In genomic region chr16:20706407-20707055, GRCm38 (mm10) we compare ENCODE assay signal across 11 mouse cellular contexts. TPM values are rescaled to one million over a fixed set of nuclear protein-coding genes. Genes with fewer than 3 reads are reported as not detected.
DNase-seq lines count a peak whose midpoint lies in the region; ATAC-seq and TF ChIP-seq lines count a peak whose summit lies in the region.
"Had no signal": no experiment of that assay in that cellular context is flagged by ENCODE, and none has a peak within 500 bp of the region (broad histone marks: within the 10 kb centered on the region; RNA-seq: fewer than 3 reads in every experiment).

No protein-coding gene starts in this region.

- no peak overlapping the region for H3K4me3 ChIP-seq in lung, embryonic 14.5 days (ENCODE audit: low read depth, low read length)
- no peak overlapping the region for H3K4me3 ChIP-seq in testis, adult 2 months (ENCODE audit: control insufficient read depth, low read depth, low read length)

- intact Hi-C loops in heart, postnatal 36 days (cut with DNase I), result loop anchor here (10.0 kb wide), 1 partner anchor 1548 kb away; no protein-coding TSS in a partner anchor

- H3K9ac ChIP-seq in lung, embryonic 14.5 days, result no peak overlapping the region

- peaks cover 25% of the 10 kb centered on the region for H3K36me3 ChIP-seq in lung, embryonic 14.5 days (ENCODE audit: insufficient read depth)
- H3K36me3 ChIP-seq in testis, adult 2 months (ENCODE audit: control insufficient read depth, insufficient read depth, low read length), result no peaks in the 10 kb centered on the region

- no peak for TF ChIP-seq POLR2A in testis, adult 2 months (IDR thresholded peaks at IDR 0.05; ENCODE audit: control insufficient read depth, low read depth, low read length)

- TF ChIP-seq CTCF in lung, embryonic 14.5 days (IDR thresholded peaks at IDR 0.05; ENCODE audit: low read depth), result no peak
- TF ChIP-seq CTCF in testis, adult 2 months (IDR thresholded peaks at IDR 0.05; ENCODE audit: control insufficient read depth, insufficient read depth, insufficient replicate concordance, low read depth, low read length), result no peak

- H3K27ac ChIP-seq in lung, embryonic 14.5 days (ENCODE audit: low read depth), result 0 out of 2 replicates have a peak overlapping the region, but pooled peaks have one; percentile 6
- H3K27ac ChIP-seq in testis, adult 2 months (ENCODE audit: control insufficient read depth, insufficient read depth, low read depth, low read length), result peak overlapping the region; percentile 45; the same call in 1 of the 2 replicates
- H3K27ac ChIP-seq: kidney, postnatal 0 days had no signal

- H3K4me2 ChIP-seq in lung, embryonic 14.5 days, result no peak overlapping the region

- peaks cover 3% of the 10 kb centered on the region; the same call in 1 of the 2 replicates for H3K4me1 ChIP-seq in lung, embryonic 14.5 days (ENCODE audit: insufficient read depth)
- peaks cover 9% of the 10 kb centered on the region for H3K4me1 ChIP-seq in testis, adult 2 months (ENCODE audit: control insufficient read depth, insufficient read depth, low read length)

- ATAC-seq in lung, embryonic 14.5 days (ENCODE audit: insufficient read depth), result no peak
- ATAC-seq in inflammation-experienced regulatory T-cells, adult 6 months, result no peak

- peak; percentile 93 for DNase-seq in heart, adult 11 months
- no peak for DNase-seq in heart, postnatal 36 days
- no peak for DNase-seq in lung, embryonic 14.5 days
- DNase-seq in lung, postnatal 25 days (ENCODE audit: low spot score), result no peak
- DNase-seq in cerebellum, adult 9-11 months, result peak; percentile 53
- DNase-seq: gastrocnemius, postnatal 14 days; heart, postnatal 10 days had no signal

- no peaks in the 10 kb centered on the region for H3K27me3 ChIP-seq in lung, embryonic 14.5 days (ENCODE audit: insufficient read depth, low read length)
- no peaks in the 10 kb centered on the region for H3K27me3 ChIP-seq in testis, adult 2 months (ENCODE audit: control insufficient read depth, insufficient read depth, low read length)

- 84% methylated on average over 2 of the region's 2 CpGs for WGBS in lung, embryonic 14.5 days

- no peaks in the 10 kb centered on the region for H3K9me3 ChIP-seq in lung, embryonic 14.5 days (ENCODE audit: low read depth, low read length)

RNA-seq across cellular contexts. Expression of gene Polr2h, which starts 10.9 kb away (rescaled TPM):
- total RNA-seq in heart, postnatal 36 days (2021), result 10 to 100 TPM; 10.5 to 12.4 TPM
- polyA plus RNA-seq in lung, embryonic 14.5 days (2014; fragmentation: Nextera tagmentation; extraction: Ambion mirVana), result 101 and 114 TPM in 2 replicates
- polyA plus RNA-seq in testis, adult 2 months (2012; rRNA removed), result 10.1 and 11.0 TPM in 2 replicates
- polyA plus RNA-seq in inflammation-experienced regulatory T-cells, adult 6 months (2017; shearing (Covaris generic)), result 10 to 100 TPM; 63.1 to 71.1 (median 64.1) TPM

RNA-seq across cellular contexts. Expression of gene Clcn2, which starts 11.0 kb away (rescaled TPM):
- 1 to 10 TPM; 2.3 to 2.6 TPM for total RNA-seq in heart, postnatal 36 days (2021)
- polyA plus RNA-seq in lung, embryonic 14.5 days (2014; fragmentation: Nextera tagmentation; extraction: Ambion mirVana), result 7.5 and 10.1 TPM in 2 replicates
- 68.6 and 77.2 TPM in 2 replicates for polyA plus RNA-seq in testis, adult 2 months (2012; rRNA removed)
- 1 to 10 TPM in 1 of 3 experiments, under 1 TPM in 2; 0.48 to 1.2 (median 0.79) TPM for polyA plus RNA-seq in inflammation-experienced regulatory T-cells, adult 6 months (2017; shearing (Covaris generic))

RNA-seq across cellular contexts. Expression of gene Fam131a, which starts 13.5 kb away (rescaled TPM):
- total RNA-seq in heart, postnatal 36 days (2021), result 10 to 100 TPM; 27.9 to 30.2 TPM
- polyA plus RNA-seq in lung, embryonic 14.5 days (2014; fragmentation: Nextera tagmentation; extraction: Ambion mirVana), result 3.4 TPM in 2 replicates
- polyA plus RNA-seq in testis, adult 2 months (2012; rRNA removed), result 102 and 116 TPM in 2 replicates
- under 1 TPM; 0.30 to 0.78 (median 0.59) TPM for polyA plus RNA-seq in inflammation-experienced regulatory T-cells, adult 6 months (2017; shearing (Covaris generic))
- total RNA-seq: megakaryocyte progenitor cell, adult 5-6 weeks had no signal

RNA-seq across cellular contexts. Expression of gene Chrd, which starts 26.4 kb away (rescaled TPM):
- total RNA-seq in heart, postnatal 36 days (2021), result 1 to 10 TPM; 2.1 to 2.5 TPM
- 3.4 and 4.8 TPM in 2 replicates for polyA plus RNA-seq in lung, embryonic 14.5 days (2014; fragmentation: Nextera tagmentation; extraction: Ambion mirVana)
- polyA plus RNA-seq in testis, adult 2 months (2012; rRNA removed), result 1.6 and 2.9 TPM in 2 replicates
- not detected for polyA plus RNA-seq in inflammation-experienced regulatory T-cells, adult 6 months (2017; shearing (Covaris generic))
- total RNA-seq: megakaryocyte progenitor cell, adult 5-6 weeks had no signal

RNA-seq across cellular contexts. Expression of gene Thpo, which starts 27.8 kb away (rescaled TPM):
- under 1 TPM in 1 of 2 experiments, not detected in 1; 0.25 TPM for total RNA-seq in heart, postnatal 36 days (2021)
- 0.76 and 1.1 TPM in 2 replicates for polyA plus RNA-seq in lung, embryonic 14.5 days (2014; fragmentation: Nextera tagmentation; extraction: Ambion mirVana)
- 0.22 and 0.53 TPM in 2 replicates for polyA plus RNA-seq in testis, adult 2 months (2012; rRNA removed)
- polyA plus RNA-seq in inflammation-experienced regulatory T-cells, adult 6 months (2017; shearing (Covaris generic)), result not detected
- total RNA-seq: heart, postnatal 10 days; megakaryocyte progenitor cell, adult 5-6 weeks had no signal

Comparison
In these comparisons a context has a peak if more than half of its experiments do, and no peak if none do; other contexts are left out.
1. DNase-seq: peak in heart, adult 11 months (single experiment) and cerebellum, adult 9-11 months (single experiment); none in heart, postnatal 36 days (0 of 2), lung, embryonic 14.5 days (single experiment) and lung, postnatal 25 days (single experiment).
2. RNA of gene Fam131a, which starts 13.5 kb away (polyA plus RNA-seq): 102 to 116 TPM in testis, adult 2 months; 3.4 TPM in lung, embryonic 14.5 days and 0.30 to 0.78 TPM in inflammation-experienced regulatory T-cells, adult 6 months; every median in the first group is over 10 times any median in the second.